Mouse (Mus musculus) erythroblast, embryonic 14.5 days (primary cell): ENCODE data around the gene Tcp11l2.

Experiments used
- GATA1 ChIP-seq: IDR thresholded peaks from 2 replicates; pipeline ENCODE4 v1.6.1; 2012; ENCODE audit warnings: low read length, inconsistent platforms, mixed read lengths
- TAL1 ChIP-seq: IDR thresholded peaks from 3 replicates; pipeline ENCODE4 v1.6.1; 2012; ENCODE audit warnings: low read length, inconsistent platforms, mixed read lengths

GRCm38 (mm10) chr10:84638382-84638781 lies 62.0 kb downstream of the Tcp11l2 start:
- TF ChIP-seq TAL1 (no peak), GATA1 (no peak)
